Mouse (Mus musculus) urinary bladder, postnatal 0 days (tissue): ENCODE measurements around the gene Emcn. TPM values are rescaled to one million over a fixed set of nuclear protein-coding genes. Genes with fewer than 3 reads are reported as not detected.

Experiments used
- polyA plus RNA-seq: library from polyadenylated mRNA; unstranded; fragments of >200 nt; fragmentation: Nextera tagmentation; extraction: Ambion mirVana; gene quantifications from 2 replicates; pipeline ENCODE4 v1.2.1, GENCODE M21; 2015

Emcn gene
- polyA plus RNA-seq = 14.1 and 16.3 TPM in 2 replicates

GRCm38 (mm10) chr3:137340938-137341337 is at the start of gene Emcn:
Gene Emcn, plus strand, starts transcription at chr3:137341067.

